Mouse (Mus musculus) liver, embryonic 14.5 days (tissue): ENCODE results near the gene Celf1.

Experiments
- CTCF ChIP-seq: IDR thresholded peaks from 2 replicates; pipeline ENCODE4 v1.5.1; 2016; ENCODE audit warnings: antibody characterized with exemption, low read depth, control low read depth
- EP300 ChIP-seq: IDR thresholded peaks from 2 replicates; pipeline ENCODE4 v1.6.1; 2016; ENCODE audit warnings: antibody characterized with exemption, low read depth

GRCm38 (mm10) chr2:91052752-91053151 lies 112.6 kb downstream of the Celf1 start:
- no peak; the same call in 1 of the 2 replicates for TF ChIP-seq CTCF
- no peak for TF ChIP-seq EP300
